Mouse (Mus musculus) layer of hippocampus, adult 11-12 months (tissue): ENCODE data around the gene Gm13199.

Experiments
- DNase-seq: peaks from one replicate; pipeline ENCODE4 v3.0.0; 2022; ENCODE audit warnings: low spot score

The Gm13199 gene

DNA sequence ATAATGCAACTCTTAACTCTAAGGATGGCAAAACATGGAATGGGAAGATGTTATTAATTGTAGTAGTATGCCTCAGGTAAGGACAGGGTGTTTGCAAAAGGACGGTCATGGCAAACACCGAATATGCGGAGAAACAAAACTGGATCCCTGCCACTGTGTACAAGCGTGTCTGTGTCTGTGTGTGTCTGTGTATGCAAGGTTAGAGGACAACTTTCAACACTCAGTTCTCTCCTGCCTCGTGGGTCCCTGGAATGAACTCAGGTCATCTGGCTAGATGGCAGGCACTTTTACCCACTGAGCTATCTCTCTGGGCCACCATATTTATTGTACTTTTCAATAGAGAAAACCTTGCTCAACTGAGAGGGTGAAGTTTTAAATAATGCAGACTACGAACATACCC lies 40.3 kb downstream of the Gm13199 start:
- DNase-seq, result no peak

DNA sequence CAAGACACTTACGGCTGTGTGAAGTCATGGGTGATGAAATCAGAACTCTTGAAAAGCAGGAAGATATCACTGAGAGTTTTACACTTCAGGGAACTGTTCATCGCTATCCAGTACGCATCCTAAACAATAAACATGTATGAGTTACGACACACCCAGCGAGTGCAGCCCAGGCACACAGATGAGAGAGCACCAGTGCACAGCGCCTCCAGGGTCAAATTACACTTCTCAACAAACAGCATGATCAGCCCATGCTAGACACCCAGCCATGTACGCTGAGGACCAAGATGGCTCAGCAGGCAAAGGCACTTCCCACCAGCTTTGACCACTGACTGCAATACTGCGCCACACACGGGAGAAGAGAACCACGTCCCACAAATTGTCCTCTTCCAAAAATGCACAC lies 41.5 kb downstream of the Gm13199 start:
- DNase-seq, result no peak
